Mouse (Mus musculus) megakaryocyte, adult 5-6 weeks (primary cell): Measurements from ENCODE around the gene Rgs9bp. TPM values are rescaled to one million over a fixed set of nuclear protein-coding genes. Genes with fewer than 3 reads are reported as not detected.
A peak's percentile ranks its signal among the peaks of the same experiment; 100 is the strongest.
"Not testable (repeated sequence)": the region's sequence is repeated elsewhere in the genome, so short reads cannot be mapped to it uniquely, and the experiment has no call there.

Experiments
- ATAC-seq: 2 replicates; pipeline ENCODE4 v1.8.0; 2016; ENCODE audit warnings: mild to moderate bottlenecking, inconsistent platforms; ENCODE audit not compliant: poor library complexity, severe bottlenecking
- total RNA-seq, 2 experiments: library from RNA; stranded (forward) in 1 of 2; stranded (reverse) in 1 of 2; fragments of 153-499, 151-499 nt in 1 of 2; fragments of 221-1000, 200-1000 nt in 1 of 2; gene quantifications; 2 replicates each; pipeline versions ENCODE4 v1.2.3 to v1.2.4; 2015 to 2017

The Rgs9bp gene
- total RNA-seq, 2 experiments from 2014 or later: 0.09 to 0.11 TPM

DNA sequence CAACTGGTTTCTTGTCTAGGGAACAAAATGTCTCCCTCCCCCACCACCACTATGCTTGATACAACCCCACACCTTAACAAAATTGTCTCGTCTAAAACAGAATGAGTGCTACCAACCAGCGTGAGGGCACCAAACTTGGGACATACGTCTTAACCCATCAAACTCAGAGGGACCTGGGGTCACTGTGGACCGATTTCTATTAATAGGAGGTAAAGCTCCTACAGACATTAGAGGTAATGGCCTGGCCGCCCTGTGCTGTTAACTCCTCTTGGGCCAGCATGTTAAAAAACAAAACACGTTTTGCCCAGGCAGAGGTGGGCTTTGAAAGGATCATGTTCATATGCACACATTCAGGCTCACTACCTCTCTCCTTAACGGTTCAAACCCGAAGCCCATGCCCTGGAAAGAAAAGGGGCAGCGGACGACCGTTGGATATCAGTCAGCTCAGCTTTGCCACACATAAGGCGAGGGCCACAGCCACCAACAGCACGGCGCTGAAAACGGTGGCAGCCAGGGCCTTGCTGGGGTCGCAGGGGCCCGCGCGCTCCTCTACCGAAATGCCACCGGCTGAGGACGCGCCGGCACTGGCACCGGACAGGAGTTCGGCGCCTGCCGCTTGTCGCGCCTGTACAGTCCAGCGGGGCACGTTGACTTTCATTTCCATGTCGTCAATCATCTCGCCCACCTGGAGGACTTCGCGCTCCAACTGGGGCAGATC lies 1.2 kb downstream of the Rgs9bp start:
- ATAC-seq: no peak

GRCm38 (mm10) chr7:35583476-35584025 lies 1.8 kb downstream of the Rgs9bp start:
- no peak for ATAC-seq

DNA sequence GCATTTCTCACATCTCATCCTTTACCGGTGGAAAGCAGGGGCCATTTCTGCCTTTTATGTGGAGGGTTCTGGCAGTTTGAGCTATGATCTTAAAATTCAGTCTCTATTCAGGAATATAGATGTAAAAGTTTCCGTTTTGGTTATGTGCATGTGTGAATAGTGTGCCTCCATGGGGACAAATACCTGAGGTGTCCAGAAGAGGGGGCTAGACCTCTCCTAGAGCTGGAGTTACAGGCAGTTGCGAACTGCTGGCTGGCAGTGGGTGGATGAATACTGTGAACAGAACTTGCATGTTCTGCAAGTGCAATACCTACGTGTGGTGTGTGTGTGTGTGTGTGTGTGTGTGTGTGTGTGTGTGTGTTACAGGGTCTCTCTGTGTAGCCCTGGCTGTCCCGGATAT lies 2.7 kb downstream of the Rgs9bp start:
- no peak for ATAC-seq

DNA sequence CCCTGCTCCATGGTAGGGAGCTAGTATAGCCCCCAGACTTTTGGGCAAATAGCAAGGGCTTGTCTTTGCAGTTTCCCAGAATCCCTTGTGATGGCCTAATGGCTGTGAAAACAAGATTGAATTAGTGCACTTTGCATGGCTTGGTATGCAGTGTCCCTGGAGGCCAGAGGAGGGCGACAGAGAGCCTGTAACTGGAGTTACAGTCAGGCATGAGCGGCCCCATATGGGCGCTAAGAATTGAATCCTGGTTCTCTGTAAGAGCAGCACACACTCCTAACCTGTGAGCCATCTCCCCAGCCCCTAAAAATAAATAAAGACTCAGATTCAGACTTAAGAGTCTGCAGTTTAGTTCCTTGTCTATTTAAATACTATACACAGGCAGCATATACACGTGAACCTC lies 5.5 kb downstream of the Rgs9bp start:
- ATAC-seq: peak; percentile 81

DNA sequence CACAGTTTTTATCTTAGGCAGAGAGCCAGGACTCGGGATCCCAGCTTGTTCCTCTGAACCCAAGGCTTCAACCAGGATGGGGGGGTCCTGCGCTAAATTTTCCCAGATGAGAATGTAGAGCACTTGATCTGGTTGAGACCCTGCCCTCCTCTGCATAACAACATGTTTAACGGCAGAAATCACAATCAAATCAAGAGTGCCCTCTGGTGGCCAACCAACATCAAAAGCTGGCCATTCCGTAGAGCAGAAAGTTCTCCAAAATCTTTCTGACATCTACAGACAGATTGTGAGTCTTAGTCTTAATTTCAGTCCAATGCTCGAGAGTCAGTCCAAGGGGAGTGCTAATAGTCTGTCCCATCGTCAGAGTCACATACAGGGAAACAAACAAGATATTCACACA lies 14.5 kb downstream of the Rgs9bp start:
- ATAC-seq: not testable (repeated sequence)

GRCm38 (mm10) chr7:35569724-35570123 lies 15.7 kb downstream of the Rgs9bp start:
- not testable (repeated sequence) for ATAC-seq

DNA sequence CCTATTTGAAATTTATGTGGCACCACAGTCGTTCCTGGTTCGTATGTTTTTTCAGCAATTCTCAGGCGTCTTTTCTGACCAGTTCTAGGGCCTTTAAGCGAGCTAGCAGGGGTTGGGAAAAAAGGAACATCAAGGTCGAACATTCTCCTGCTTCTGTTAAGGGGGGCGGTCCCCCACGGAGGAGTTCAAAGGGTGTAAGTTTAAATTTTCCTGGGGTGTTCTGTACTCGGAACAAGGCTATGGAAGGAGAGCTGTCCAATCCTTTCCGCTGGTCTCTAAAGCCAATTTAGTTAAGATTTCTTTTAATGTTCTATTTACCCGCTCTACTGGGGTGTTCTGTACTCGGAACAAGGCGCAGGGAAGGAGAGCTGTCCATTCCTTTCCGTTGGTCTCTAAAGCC lies 19.4 kb downstream of the Rgs9bp start:
- ATAC-seq: not testable (repeated sequence)

DNA sequence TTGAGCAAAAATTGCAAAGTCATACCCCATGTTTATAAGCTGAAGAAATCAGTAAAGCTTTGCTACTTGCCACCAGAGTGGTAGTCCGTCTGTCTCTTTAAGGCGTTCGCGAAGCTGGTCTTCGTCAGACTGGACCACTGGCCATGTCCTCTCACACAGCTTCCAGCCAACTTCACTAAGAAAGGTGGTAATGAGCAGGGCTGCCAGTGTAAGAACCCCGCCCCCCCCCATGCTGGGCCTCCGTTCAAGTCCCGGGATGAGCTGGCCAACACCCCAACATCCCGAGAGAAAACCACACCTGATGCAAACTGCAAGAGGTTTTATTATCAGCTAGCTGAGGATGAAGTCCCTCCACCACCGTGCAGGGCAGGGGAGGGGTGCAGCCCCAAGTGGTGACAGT lies 20.5 kb downstream of the Rgs9bp start:
- not testable (repeated sequence) for ATAC-seq

DNA sequence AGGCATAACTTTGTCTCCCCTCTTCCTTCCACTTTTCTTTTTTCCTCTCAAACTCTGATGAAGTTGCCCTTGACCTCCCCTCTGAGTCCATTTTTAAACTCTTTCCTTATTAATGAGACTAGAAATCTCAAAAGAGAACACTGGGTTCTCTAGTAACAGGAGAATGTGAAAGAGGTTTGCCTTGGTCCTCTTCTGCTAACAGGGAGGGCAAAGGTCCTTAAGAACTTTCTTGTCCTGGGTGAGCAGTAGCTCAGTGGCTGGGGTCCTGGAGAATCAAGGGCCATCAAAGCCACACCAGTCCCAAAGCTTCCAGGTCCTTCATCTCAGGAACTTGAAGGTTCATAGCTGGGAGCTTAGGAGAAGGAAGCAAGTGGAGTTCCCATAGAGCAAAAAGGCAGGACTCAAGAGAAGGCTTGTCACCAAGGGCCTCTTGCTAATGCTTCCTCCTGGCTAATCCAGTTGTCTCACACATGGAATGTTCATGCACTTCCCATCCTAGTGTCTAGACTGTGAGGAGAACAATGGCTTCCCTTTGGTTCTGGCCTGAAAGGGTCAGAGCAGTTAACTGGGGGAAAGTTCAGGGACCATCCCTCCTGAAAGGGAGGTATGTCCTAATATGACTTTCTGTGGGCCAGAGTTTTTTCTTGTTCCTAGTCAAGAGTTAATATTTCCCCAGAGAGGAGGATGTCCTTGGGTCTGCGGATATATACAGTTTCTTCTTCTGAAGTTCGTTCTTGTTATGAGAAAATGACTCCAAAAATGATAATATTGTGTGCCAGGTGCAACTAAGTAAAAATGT lies 21.1 kb downstream of the Rgs9bp start:
- ATAC-seq: no peak

GRCm38 (mm10) chr7:35563071-35563470 lies 22.3 kb downstream of the Rgs9bp start:
- no peak for ATAC-seq

- ATAC-seq: no peak
These were observed 25.5 kb downstream of the Rgs9bp start for GRCm38 (mm10) chr7:35559838-35560237.

DNA sequence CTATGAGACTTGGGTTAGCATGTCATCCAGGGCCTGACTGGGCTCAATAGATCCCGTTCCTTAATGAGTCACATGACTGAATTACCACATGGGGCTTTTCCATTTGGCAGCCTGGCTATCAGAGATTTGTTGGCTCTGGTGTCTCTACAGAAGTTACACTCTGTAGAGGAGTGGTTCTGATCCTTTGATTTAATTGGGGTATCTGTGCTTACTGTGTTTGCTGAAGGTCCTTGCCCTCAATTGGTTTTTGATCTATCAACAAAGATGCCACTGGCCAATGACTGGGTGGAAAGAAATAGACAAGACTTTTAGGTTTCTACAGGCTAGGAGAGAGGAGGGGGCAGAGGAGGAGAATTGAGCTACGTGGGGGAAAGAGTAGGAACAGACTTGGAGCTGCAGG lies 26.7 kb downstream of the Rgs9bp start:
- ATAC-seq: no peak

DNA sequence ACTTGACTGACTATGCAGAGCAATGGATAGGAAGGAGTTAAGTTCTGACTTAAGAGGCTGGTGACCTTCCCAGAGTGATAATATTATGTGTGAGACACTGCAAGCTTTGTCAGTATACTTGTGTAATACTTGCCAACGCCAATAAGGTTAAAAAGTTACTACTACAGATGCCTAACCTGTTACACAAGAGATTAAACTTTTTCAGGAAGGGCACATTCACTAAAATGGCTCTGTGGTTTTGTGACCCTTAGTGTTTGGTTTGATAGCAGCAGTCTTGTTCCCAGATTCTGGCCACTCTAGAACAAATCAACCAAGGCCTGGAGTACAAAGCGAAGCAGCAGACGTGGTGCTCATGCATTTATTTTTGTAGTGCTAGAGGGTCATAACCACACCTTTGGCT lies 27.8 kb downstream of the Rgs9bp start:
- no peak for ATAC-seq

GRCm38 (mm10) chr7:35556905-35557304 lies 28.5 kb downstream of the Rgs9bp start:
- ATAC-seq: no peak

DNA sequence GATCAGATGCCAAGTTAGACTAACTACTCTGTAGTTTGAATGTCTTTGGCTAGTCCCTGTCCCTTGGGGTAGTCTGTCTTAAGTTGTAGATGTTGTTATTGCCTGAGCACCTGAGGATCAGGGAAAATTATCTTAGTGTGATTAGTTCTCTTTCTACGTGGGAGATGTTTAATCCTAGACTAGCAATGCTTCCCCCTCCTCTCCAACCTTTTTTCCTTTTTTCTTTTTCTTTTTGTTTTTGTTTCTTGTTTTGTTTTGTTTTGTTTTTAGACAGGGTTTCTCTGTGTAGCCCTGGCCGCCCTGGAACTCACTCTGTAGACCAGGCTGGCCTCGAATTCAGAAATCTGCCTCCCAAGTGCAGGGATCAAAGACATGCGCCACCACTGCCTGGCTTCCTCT lies 29.2 kb downstream of the Rgs9bp start, which contains the start of gene Nudt19:
Gene Nudt19, minus strand, starts transcription at position 100 of the 399 bp plus-strand sequence.
- no peak for ATAC-seq

- peak; percentile 74 for ATAC-seq
These were observed 29.9 kb downstream of the Rgs9bp start for GRCm38 (mm10) chr7:35555224-35556204.

GRCm38 (mm10) chr7:35554605-35555175 lies 30.7 kb downstream of the Rgs9bp start:
- peak; percentile 15 for ATAC-seq

DNA sequence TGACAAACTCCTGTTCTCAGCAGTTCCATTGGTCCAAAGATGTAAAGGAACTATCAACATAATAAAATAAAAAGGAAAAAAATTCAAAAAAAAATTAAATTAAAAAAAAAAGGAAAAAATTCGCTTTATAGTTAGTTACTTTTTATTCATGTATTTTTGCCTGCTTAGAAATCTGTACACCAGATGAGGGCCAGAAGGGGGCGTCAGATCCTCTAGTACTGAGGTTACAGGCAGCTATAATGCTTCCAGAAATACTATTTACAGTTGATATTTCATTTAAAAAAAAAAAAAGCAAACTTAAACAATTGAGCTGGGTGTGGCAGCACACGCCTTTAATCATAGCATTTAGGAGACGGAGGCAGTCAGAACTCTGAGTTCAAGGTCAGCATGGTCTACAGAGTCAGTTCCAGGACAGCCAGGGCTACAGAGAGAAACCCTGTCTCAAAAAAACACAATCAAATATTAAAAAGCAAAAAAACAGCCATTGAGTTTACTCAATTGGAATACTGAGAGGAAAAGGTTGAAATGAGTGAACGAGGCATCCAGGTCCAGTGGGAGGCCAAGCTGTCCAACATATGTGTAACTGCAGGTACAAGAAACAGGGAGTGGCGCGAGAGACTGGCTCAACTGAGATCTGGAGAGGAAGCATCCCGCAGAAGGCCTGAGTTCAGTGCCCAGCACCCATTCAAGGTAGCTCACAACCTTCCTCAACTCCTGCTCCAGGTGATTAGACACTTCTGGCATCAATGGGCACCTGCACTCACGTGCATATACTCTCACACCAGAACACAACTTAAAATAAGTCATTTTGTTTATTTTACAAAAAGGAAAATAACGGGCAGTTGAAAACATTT lies 31.4 kb downstream of the Rgs9bp start:
- no peak for ATAC-seq

DNA sequence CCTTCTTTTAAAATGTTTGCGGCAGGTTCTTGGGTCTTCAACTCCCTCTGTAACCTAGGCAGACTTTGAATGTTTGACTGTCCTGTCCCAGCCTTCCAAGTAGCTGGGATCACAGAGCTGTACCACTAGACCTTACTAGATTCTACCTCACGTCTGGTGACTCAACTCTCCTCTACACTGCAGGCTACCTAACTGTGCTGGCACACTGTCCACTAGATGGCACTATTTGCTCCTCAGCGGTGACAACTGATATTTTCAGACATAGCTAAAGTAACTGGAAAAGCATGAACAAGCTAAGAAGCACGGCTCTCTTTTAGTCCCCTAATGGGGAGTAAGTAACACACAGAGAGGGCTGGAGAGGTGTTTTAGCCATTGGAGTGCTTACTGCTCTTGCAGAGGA lies 39.5 kb downstream of the Rgs9bp start:
- peak; percentile 80 for ATAC-seq
